Mouse (Mus musculus) heart, embryonic 11.5 days (tissue): ENCODE data around the gene Ankub1. TPM values are rescaled to one million over a fixed set of nuclear protein-coding genes. Genes with fewer than 3 reads are reported as not detected.

Experiments
- ATAC-seq: fragments of 200-750 bp; cut with Nextera tagmentation; replicated peaks from 2 replicates; pipeline ENCODE4 v1.8.0; 2017; ENCODE audit warnings: moderate library complexity; ENCODE audit not compliant: insufficient number of reproducible peaks, low FRiP score, low TSS enrichment
- H3K27ac ChIP-seq: fragments of 300-500 bp; sonication (generic); 2 replicates; pipeline ENCODE4 v1.5.1; 2014; ENCODE audit warnings: mild to moderate bottlenecking, low read depth, low read length
- H3K27me3 ChIP-seq: fragments of 300-500 bp; sonication (generic); 2 replicates; pipeline ENCODE4 v1.6.1; 2014; ENCODE audit warnings: mild to moderate bottlenecking, low read length, mixed read lengths; ENCODE audit not compliant: control insufficient read depth, insufficient read depth
- H3K36me3 ChIP-seq: fragments of 300-500 bp; sonication (generic); 2 replicates; pipeline ENCODE4 v1.6.1; 2014; ENCODE audit warnings: mild to moderate bottlenecking, low read length, moderate library complexity, mixed read lengths; ENCODE audit not compliant: control insufficient read depth, insufficient read depth
- H3K4me1 ChIP-seq: fragments of 300-500 bp; sonication (generic); 2 replicates; pipeline ENCODE4 v1.6.1; 2014; ENCODE audit warnings: low read length; ENCODE audit not compliant: control insufficient read depth, insufficient read depth
- H3K4me2 ChIP-seq: fragments of 300-500 bp; sonication (generic); 2 replicates; pipeline ENCODE4 v1.6.1; 2014; ENCODE audit warnings: mild to moderate bottlenecking, moderate library complexity
- H3K4me3 ChIP-seq: fragments of 300-500 bp; sonication (generic); 2 replicates; pipeline ENCODE4 v1.5.1; 2014; ENCODE audit warnings: low read depth, low read length
- H3K9ac ChIP-seq: fragments of 300-500 bp; sonication (generic); 2 replicates; pipeline ENCODE4 v1.6.1; 2014; ENCODE audit warnings: mild to moderate bottlenecking, low read depth, low read length, moderate library complexity
- H3K9me3 ChIP-seq: fragments of 300-500 bp; sonication (generic); replicated peaks from 2 replicates; pipeline ENCODE4 v1.6.1; 2016; ENCODE audit warnings: low read length; ENCODE audit not compliant: control insufficient read depth
- WGBS: fragments of 180-500 bp; shearing (Covaris S2); extraction: QIAGEN DNeasy Blood & Tissue Kit; methylation state at CpG from one replicate; pipeline ENCODE4 v1.1.7; 2014; ENCODE audit not compliant: insufficient replicate concordance; 5-methylcytosine and 5-hydroxymethylcytosine counted together
- polyA plus RNA-seq: library from polyadenylated mRNA; unstranded; fragments of >200 nt; fragmentation: Nextera tagmentation; extraction: Ambion mirVana; gene quantifications from 2 replicates; pipeline ENCODE4 v1.2.1, GENCODE M21; 2014

Ankub1 gene
- polyA plus RNA-seq, 1 experiment from 2014 or later: 0.09 TPM

DNA sequence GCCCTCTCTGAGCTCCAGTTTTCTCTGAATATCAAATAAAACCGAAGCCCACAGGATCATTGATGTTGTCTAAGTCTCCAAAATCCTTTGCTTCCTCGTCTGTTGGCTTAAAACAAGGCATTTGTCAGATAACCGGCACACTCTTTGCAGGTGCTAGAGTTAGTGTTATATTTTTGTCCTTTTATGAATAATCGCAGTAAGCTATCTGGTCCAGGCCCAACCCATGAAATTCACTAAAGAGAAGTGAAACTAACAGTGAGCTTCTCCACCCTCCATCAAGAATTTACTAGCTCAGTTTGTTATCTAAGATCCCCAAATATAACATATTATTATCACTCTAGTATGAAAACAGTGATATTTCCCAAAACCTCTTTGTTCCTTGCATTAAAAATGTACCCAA is 827 bp downstream of the Ankub1 start:
- no peaks in the 10 kb centered on the region for H3K9me3 ChIP-seq
- no peak overlapping the region for H3K4me3 ChIP-seq
- no peak for ATAC-seq
- H3K9ac ChIP-seq: no peak overlapping the region
- H3K4me2 ChIP-seq: no peak overlapping the region
- no peak overlapping the region for H3K27ac ChIP-seq
- no peaks in the 10 kb centered on the region for H3K4me1 ChIP-seq
- WGBS: 82% methylated on average over 4 of the region's 4 CpGs
- no peaks in the 10 kb centered on the region for H3K27me3 ChIP-seq
- H3K36me3 ChIP-seq: no peaks in the 10 kb centered on the region

DNA sequence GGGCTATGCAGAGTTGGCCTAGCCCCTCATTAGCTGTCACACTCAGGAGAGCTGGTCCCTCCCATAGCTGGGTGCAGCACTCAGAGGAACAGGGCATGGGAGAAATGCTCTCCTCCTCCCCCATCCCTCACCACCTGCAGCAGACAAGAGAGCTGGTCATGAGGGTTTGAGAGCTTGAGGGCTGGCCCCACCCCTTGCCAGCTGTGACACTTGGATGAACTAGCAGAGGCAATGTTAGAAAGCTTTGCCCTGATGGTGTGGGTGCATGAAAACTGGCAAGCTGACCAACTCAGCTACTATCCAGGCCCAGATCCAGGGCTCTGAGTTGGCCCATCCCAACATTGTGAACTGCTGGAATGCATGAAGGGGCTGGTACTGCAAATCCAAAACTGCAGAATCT is 14.8 kb downstream of the Ankub1 start:
- Histone ChIP-seq H3K27ac (no peak overlapping the region), H3K4me1 (no peaks in the 10 kb centered on the region), H3K4me3 (no peak overlapping the region), H3K4me2 (no peak overlapping the region), H3K36me3 (no peaks in the 10 kb centered on the region), H3K9me3 (no peaks in the 10 kb centered on the region), H3K9ac (no peak overlapping the region), H3K27me3 (no peaks in the 10 kb centered on the region)
- ATAC-seq: no peak

DNA sequence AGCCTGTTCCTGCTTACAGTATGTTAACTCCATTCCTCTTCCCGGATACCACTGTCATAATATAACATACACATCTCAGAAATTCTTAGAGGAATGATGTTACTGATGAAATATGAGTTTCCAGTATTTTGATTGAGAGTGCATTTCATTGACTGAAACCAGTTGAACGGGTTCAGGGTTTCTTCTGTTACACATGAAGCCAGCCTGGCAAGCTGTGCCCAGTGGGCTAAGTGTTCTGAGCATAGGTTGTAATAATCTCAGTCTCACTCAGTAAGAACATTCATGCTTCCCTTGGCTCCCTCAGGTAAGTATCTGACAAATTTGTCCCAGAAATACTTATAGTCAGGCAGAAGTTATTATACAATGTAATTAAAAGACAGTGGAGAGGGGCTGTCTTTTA is 18.5 kb downstream of the Ankub1 start:
- Histone ChIP-seq H3K27ac (no peak overlapping the region), H3K27me3 (no peaks in the 10 kb centered on the region), H3K4me2 (no peak overlapping the region), H3K9ac (no peak overlapping the region), H3K9me3 (no peaks in the 10 kb centered on the region), H3K4me1 (no peaks in the 10 kb centered on the region), H3K4me3 (no peak overlapping the region), H3K36me3 (no peaks in the 10 kb centered on the region)
- WGBS: 78% methylated on average over 2 of the region's 2 CpGs
- no peak for ATAC-seq

- WGBS: 88% methylated on average over 4 of the region's 4 CpGs
- no peak for ATAC-seq
- H3K27ac ChIP-seq: no peak overlapping the region
- H3K27me3 ChIP-seq: no peaks in the 10 kb centered on the region
- no peak overlapping the region for H3K4me2 ChIP-seq
- no peak overlapping the region for H3K4me3 ChIP-seq
- no peaks in the 10 kb centered on the region for H3K9me3 ChIP-seq
- H3K36me3 ChIP-seq: no peaks in the 10 kb centered on the region
- H3K9ac ChIP-seq: no peak overlapping the region
- H3K4me1 ChIP-seq: no peaks in the 10 kb centered on the region
Observed at GRCm38 (mm10) chr3:57673586-57673985, 19.0 kb downstream of the Ankub1 start.

- Histone ChIP-seq H3K27ac (no peak overlapping the region), H3K27me3 (no peaks in the 10 kb centered on the region), H3K4me1 (no peaks in the 10 kb centered on the region), H3K9ac (no peak overlapping the region), H3K4me3 (no peak overlapping the region), H3K4me2 (peak overlapping the region; percentile 54), H3K36me3 (no peaks in the 10 kb centered on the region), H3K9me3 (no peaks in the 10 kb centered on the region)
- ATAC-seq: no peak
- WGBS: 35% methylated on average over 14 of the region's 14 CpGs
Observed at GRCm38 (mm10) chr3:57667054-57667723, 25.4 kb downstream of the Ankub1 start.

GRCm38 (mm10) chr3:57665880-57666279 is 26.7 kb downstream of the Ankub1 start:
- ATAC-seq: no peak
- Histone ChIP-seq H3K27ac (no peak overlapping the region), H3K4me3 (no peak overlapping the region), H3K4me2 (no peak overlapping the region), H3K27me3 (no peaks in the 10 kb centered on the region), H3K9ac (no peak overlapping the region), H3K4me1 (no peaks in the 10 kb centered on the region), H3K36me3 (no peaks in the 10 kb centered on the region), H3K9me3 (no peaks in the 10 kb centered on the region)
- WGBS: 82% methylated on average over 5 of the region's 5 CpGs

- Histone ChIP-seq H3K27ac (no peak overlapping the region), H3K9me3 (no peaks in the 10 kb centered on the region), H3K36me3 (no peaks in the 10 kb centered on the region), H3K4me3 (no peak overlapping the region), H3K4me1 (no peaks in the 10 kb centered on the region), H3K27me3 (no peaks in the 10 kb centered on the region), H3K9ac (no peak overlapping the region), H3K4me2 (no peak overlapping the region)
- WGBS: 66% methylated on average over 10 of the region's 10 CpGs
- no peak for ATAC-seq
Observed at GRCm38 (mm10) chr3:57664682-57665081, 27.9 kb downstream of the Ankub1 start.

- 26% methylated on average over 6 of the region's 6 CpGs for WGBS
- no peak overlapping the region for H3K9ac ChIP-seq
- ATAC-seq: no peak
- H3K36me3 ChIP-seq: no peaks in the 10 kb centered on the region
- H3K4me2 ChIP-seq: no peak overlapping the region
- H3K9me3 ChIP-seq: no peaks in the 10 kb centered on the region
- H3K4me3 ChIP-seq: no peak overlapping the region
- no peak overlapping the region for H3K27ac ChIP-seq
- H3K27me3 ChIP-seq: no peaks in the 10 kb centered on the region
- no peaks in the 10 kb centered on the region for H3K4me1 ChIP-seq
Observed at GRCm38 (mm10) chr3:57663731-57664130, 28.9 kb downstream of the Ankub1 start.

DNA sequence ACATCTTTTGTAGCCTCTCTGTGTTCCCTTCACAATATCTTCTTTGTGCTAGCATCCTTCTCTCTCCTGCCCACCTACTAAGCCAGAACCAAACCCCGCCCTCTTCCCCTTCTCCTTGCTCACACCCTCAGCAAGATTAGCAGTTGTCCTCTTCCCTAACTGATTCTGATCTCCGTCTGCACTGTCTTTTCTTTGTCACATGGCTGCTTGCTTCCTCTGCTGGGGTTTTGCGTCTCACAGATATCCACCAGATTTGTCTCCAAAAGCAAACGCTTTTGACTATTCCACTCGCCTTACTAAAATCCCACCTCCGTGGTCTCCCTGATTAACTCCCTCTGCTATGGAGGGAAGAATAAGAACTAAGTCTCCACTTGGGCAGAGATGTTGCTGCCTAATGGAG is 34.0 kb downstream of the Ankub1 start:
- Histone ChIP-seq H3K4me3 (no peak overlapping the region), H3K9me3 (no peaks in the 10 kb centered on the region), H3K27ac (no peak overlapping the region), H3K4me1 (no peaks in the 10 kb centered on the region), H3K9ac (no peak overlapping the region), H3K4me2 (no peak overlapping the region), H3K36me3 (no peaks in the 10 kb centered on the region), H3K27me3 (no peaks in the 10 kb centered on the region)
- ATAC-seq: no peak
- WGBS: 54% methylated on average over 6 of the region's 6 CpGs
